In genomic region chr11:83409087-83409754, GRCm38 (mm10) we compare ENCODE assay signal across 8 mouse cellular contexts. TPM values are rescaled to one million over a fixed set of nuclear protein-coding genes. Genes with fewer than 3 reads are reported as not detected.
DNase-seq lines count a peak whose midpoint lies in the region; ATAC-seq lines count a peak whose summit lies in the region.

Gene Rasl10b, plus strand, starts transcription at chr11:83409137.

- H3K4me3 ChIP-seq in erythroblast, embryonic 14.5 days (replicated peaks): peak within 1 kb of the TSS; percentile 36

- no peak for ATAC-seq in erythroblast, adult 5-6 weeks (replicated peaks; ENCODE audit: low FRiP score, poor library complexity, severe bottlenecking)

- no peaks in the 10 kb centered on the region for H3K4me1 ChIP-seq in erythroblast, embryonic 14.5 days (ENCODE audit: control insufficient read depth)

- intact Hi-C loops in heart, postnatal 14 days (cut with DNase I): no loop called here

- H3K27me3 ChIP-seq in erythroblast, embryonic 14.5 days (ENCODE audit: control insufficient read depth): peaks cover 58% of the 10 kb centered on the region

- H3K9me3 ChIP-seq in erythroblast, embryonic 14.5 days (ENCODE audit: control insufficient read depth, low read length): no peaks in the 10 kb centered on the region

- peaks cover 4% of the 10 kb centered on the region for H3K36me3 ChIP-seq in erythroblast, embryonic 14.5 days (ENCODE audit: control insufficient read depth)

- peak; percentile 20 to 31 for DNase-seq in adrenal gland, adult 18-20 months (ENCODE audit: low spot score in 2 of 2)
- peak; percentile 64 for DNase-seq in embryo, embryonic 9.5 days (ENCODE audit: extremely low spot score)
- DNase-seq in heart, postnatal 14 days: peak; percentile 29 to 38
- DNase-seq in layer of hippocampus, postnatal 10 days (ENCODE audit: low spot score in 2 of 2): peak; percentile 53 to 67
- peak; percentile 55 for DNase-seq in mesoderm, embryonic 11.5 days (ENCODE audit: low read depth, low spot score)
- DNase-seq in urinary bladder, postnatal 10 days (ENCODE audit: low spot score): no peak

RNA-seq across cellular contexts. Expression of gene Rasl10b, which starts in this region (rescaled TPM):
- not detected in 2 replicates for polyA plus RNA-seq in erythroblast, embryonic 14.5 days (2012)
- not detected in 2 replicates for total RNA-seq in erythroblast, adult 5-6 weeks (2015; ENCODE audit: low replicate concordance)
- not detected in 2 replicates for total RNA-seq in erythroblast, adult 5-6 weeks (2017; ENCODE audit: low replicate concordance)
- 10 to 100 TPM; 11.4 to 12.4 TPM for total RNA-seq in adrenal gland, adult 18-20 months (2021)
- total RNA-seq in heart, postnatal 14 days (2021): 10 to 100 TPM; 30.4 to 31.9 TPM
- total RNA-seq in layer of hippocampus, postnatal 10 days (2021): 100 to 1,000 TPM; 173 to 185 TPM

Comparison
In these comparisons a context has a peak if more than half of its experiments do, and no peak if none do; other contexts are left out.
1. RNA of gene Rasl10b (total RNA-seq): 173 to 185 TPM in layer of hippocampus, postnatal 10 days, 30.4 to 31.9 TPM in heart, postnatal 14 days and 11.4 to 12.4 TPM in adrenal gland, adult 18-20 months; not detected in erythroblast, adult 5-6 weeks; every median in the first group is over 10 times any median in the second.
2. RNA of gene Rasl10b (total RNA-seq): 173 to 185 TPM in layer of hippocampus, postnatal 10 days; 30.4 to 31.9 TPM in heart, postnatal 14 days and 11.4 to 12.4 TPM in adrenal gland, adult 18-20 months; every median in the first group is over 4 times any median in the second.